Mouse (Mus musculus) lung, embryonic 16.5 days (tissue): ENCODE measurements around the gene Gucy2g. TPM values are rescaled to one million over a fixed set of nuclear protein-coding genes. Genes with fewer than 3 reads are reported as not detected.

Source experiments
- ATAC-seq: fragments of 200-750 bp; cut with Nextera tagmentation; 2 replicates; pipeline ENCODE4 v1.8.0; 2017; ENCODE audit warnings: low read depth, mild to moderate bottlenecking, moderate library complexity
- H3K27ac ChIP-seq: fragments of 300-500 bp; sonication (generic); 2 replicates; pipeline ENCODE4 v1.5.1; 2014; ENCODE audit warnings: mild to moderate bottlenecking, control low read depth, low read length
- H3K27me3 ChIP-seq: fragments of 300-500 bp; sonication (generic); 2 replicates; pipeline ENCODE4 v1.6.1; 2014; ENCODE audit warnings: low read depth, low read length, mixed read lengths; ENCODE audit not compliant: control insufficient read depth, insufficient read depth
- H3K36me3 ChIP-seq: fragments of 300-500 bp; sonication (generic); 2 replicates; pipeline ENCODE4 v1.6.1; 2014; ENCODE audit warnings: low read length; ENCODE audit not compliant: control insufficient read depth, insufficient read depth
- H3K4me1 ChIP-seq: fragments of 300-500 bp; sonication (generic); replicated peaks from 2 replicates; pipeline ENCODE4 v1.6.1; 2014; ENCODE audit warnings: low read length, mixed read lengths; ENCODE audit not compliant: control insufficient read depth, insufficient read depth
- H3K4me2 ChIP-seq: fragments of 300-500 bp; sonication (generic); 2 replicates; pipeline ENCODE4 v1.6.1; 2014; ENCODE audit warnings: low read depth, low read length, control low read depth
- H3K4me3 ChIP-seq: fragments of 300-500 bp; sonication (generic); 2 replicates; pipeline ENCODE4 v1.5.1; 2014; ENCODE audit warnings: mild to moderate bottlenecking, low read length, control low read depth
- H3K9ac ChIP-seq: fragments of 300-500 bp; sonication (generic); 2 replicates; pipeline ENCODE4 v1.6.1; 2014; ENCODE audit warnings: low read length, control low read depth
- H3K9me3 ChIP-seq: fragments of 300-500 bp; sonication (generic); 2 replicates; pipeline ENCODE4 v1.6.1; 2016; ENCODE audit warnings: low read length; ENCODE audit not compliant: control insufficient read depth
- WGBS: fragments of 180-500 bp; shearing (Covaris S2); extraction: QIAGEN DNeasy Blood & Tissue Kit; methylation state at CpG from one replicate; pipeline ENCODE4 v1.1.7; 2014; 5-methylcytosine and 5-hydroxymethylcytosine counted together
- polyA plus RNA-seq: library from polyadenylated mRNA; unstranded; fragments of >200 nt; fragmentation: Nextera tagmentation; extraction: Ambion mirVana; gene quantifications from 2 replicates; pipeline ENCODE4 v1.2.1, GENCODE M21; 2015

Gucy2g gene
- 0.09 and 0.10 TPM in 2 replicates for polyA plus RNA-seq

DNA sequence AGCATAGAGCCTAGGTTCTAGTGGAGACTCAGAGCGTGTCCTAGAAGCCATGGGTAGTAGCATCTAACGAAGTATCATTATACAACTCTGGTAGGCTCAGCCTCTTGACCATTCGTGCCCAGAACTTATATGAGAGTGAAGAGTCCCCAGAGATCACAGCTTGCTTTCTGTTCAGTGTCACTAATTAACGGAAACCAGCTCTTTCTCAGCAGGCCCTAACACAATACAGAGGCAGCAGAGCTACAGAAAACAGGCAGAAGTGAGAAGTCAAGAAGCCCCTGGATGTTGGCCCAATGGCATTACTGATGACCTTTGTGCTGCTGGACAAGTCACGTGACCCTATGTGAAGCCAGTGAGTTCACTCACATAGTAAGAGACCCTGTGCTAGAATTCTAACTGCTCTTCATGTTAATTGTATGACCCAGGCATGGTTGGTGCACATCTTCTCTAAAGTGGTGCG, at the start of gene Gucy2g:
Gene Gucy2g, minus strand, starts transcription at position 51 of the 460 bp plus-strand sequence.
- no peak within 1 kb of the TSS for H3K4me3 ChIP-seq
- no peaks in the 10 kb centered on the region for H3K36me3 ChIP-seq
- no peak within 1 kb of the TSS for H3K27ac ChIP-seq
- H3K4me2 ChIP-seq, result no peak within 1 kb of the TSS
- H3K9me3 ChIP-seq, result no peaks in the 10 kb centered on the region
- H3K27me3 ChIP-seq, result no peaks in the 10 kb centered on the region
- no peak for ATAC-seq
- 85% methylated on average over 6 of the region's 6 CpGs for WGBS
- H3K9ac ChIP-seq, result no peak within 1 kb of the TSS
- peaks cover 13% of the 10 kb centered on the region for H3K4me1 ChIP-seq

GRCm38 (mm10) chr19:55288974-55289373, 47.9 kb upstream of the Gucy2g start:
- no peaks in the 10 kb centered on the region for H3K27me3 ChIP-seq
- ATAC-seq, result no peak
- H3K4me1 ChIP-seq, result no peaks in the 10 kb centered on the region
- peaks cover 28% of the 10 kb centered on the region for H3K36me3 ChIP-seq
- no peak overlapping the region for H3K9ac ChIP-seq
- H3K27ac ChIP-seq, result no peak overlapping the region
- no peak overlapping the region for H3K4me3 ChIP-seq
- H3K4me2 ChIP-seq, result no peak overlapping the region
- no peaks in the 10 kb centered on the region for H3K9me3 ChIP-seq

- H3K4me2 ChIP-seq, result no peak overlapping the region
- H3K9me3 ChIP-seq, result no peaks in the 10 kb centered on the region
- H3K36me3 ChIP-seq, result peaks cover 41% of the 10 kb centered on the region
- H3K9ac ChIP-seq, result no peak overlapping the region
- WGBS, result 86% methylated on average over 4 of the region's 4 CpGs
- no peaks in the 10 kb centered on the region for H3K4me1 ChIP-seq
- no peaks in the 10 kb centered on the region for H3K27me3 ChIP-seq
- no peak for ATAC-seq
- no peak overlapping the region for H3K27ac ChIP-seq
- H3K4me3 ChIP-seq, result no peak overlapping the region
Measured at GRCm38 (mm10) chr19:55286034-55286433, 45.0 kb upstream of the Gucy2g start.

DNA sequence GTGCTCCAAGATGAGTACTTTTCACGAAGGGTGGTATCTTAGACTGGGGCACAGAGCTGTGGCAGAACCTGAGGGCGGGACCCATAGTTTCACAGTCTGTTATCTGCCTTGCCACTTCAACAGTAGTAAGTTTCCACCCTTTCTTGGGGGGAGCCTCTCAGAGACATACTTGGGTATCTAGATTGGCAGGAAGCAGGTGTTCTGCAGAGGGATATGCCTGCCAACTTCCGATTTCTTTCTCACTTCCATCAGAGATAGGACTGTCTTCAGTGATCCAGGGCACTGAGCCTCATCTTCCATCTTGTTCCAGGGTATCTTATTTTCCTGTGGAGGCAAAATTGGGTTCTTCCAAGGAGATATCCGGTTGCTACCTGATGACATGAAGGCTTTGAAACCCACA, 43.1 kb upstream of the Gucy2g start:
- Histone ChIP-seq H3K4me3 (no peak overlapping the region), H3K36me3 (peaks cover 48% of the 10 kb centered on the region), H3K9me3 (no peaks in the 10 kb centered on the region), H3K4me2 (no peak overlapping the region), H3K27me3 (no peaks in the 10 kb centered on the region), H3K4me1 (no peaks in the 10 kb centered on the region), H3K9ac (no peak overlapping the region), H3K27ac (no peak overlapping the region)
- 80% methylated on average over 4 of the region's 4 CpGs for WGBS
- no peak for ATAC-seq

- ATAC-seq, result no peak
- Histone ChIP-seq H3K4me2 (no peak overlapping the region), H3K27ac (no peak overlapping the region), H3K4me1 (no peaks in the 10 kb centered on the region), H3K27me3 (no peaks in the 10 kb centered on the region), H3K9ac (no peak overlapping the region), H3K36me3 (peaks cover 17% of the 10 kb centered on the region), H3K4me3 (no peak overlapping the region), H3K9me3 (no peaks in the 10 kb centered on the region)
- 79% methylated on average over 3 of the region's 3 CpGs for WGBS
Measured at GRCm38 (mm10) chr19:55276770-55277169, 35.7 kb upstream of the Gucy2g start.

GRCm38 (mm10) chr19:55276100-55276499, 35.1 kb upstream of the Gucy2g start:
- Histone ChIP-seq H3K27me3 (no peaks in the 10 kb centered on the region), H3K36me3 (peaks cover 12% of the 10 kb centered on the region), H3K27ac (no peak overlapping the region), H3K9ac (no peak overlapping the region), H3K4me2 (no peak overlapping the region), H3K4me3 (no peak overlapping the region), H3K4me1 (no peaks in the 10 kb centered on the region), H3K9me3 (no peaks in the 10 kb centered on the region)
- WGBS, result 77% methylated on average over 4 of the region's 4 CpGs
- no peak for ATAC-seq

- no peak overlapping the region for H3K9ac ChIP-seq
- H3K4me2 ChIP-seq, result no peak overlapping the region
- no peak for ATAC-seq
- no peaks in the 10 kb centered on the region for H3K9me3 ChIP-seq
- 66% methylated on average over 6 of the region's 6 CpGs for WGBS
- peaks cover 25% of the 10 kb centered on the region for H3K4me1 ChIP-seq
- no peak overlapping the region for H3K27ac ChIP-seq
- H3K36me3 ChIP-seq, result peaks cover 6% of the 10 kb centered on the region; the same call in 1 of the 2 replicates
- H3K4me3 ChIP-seq, result no peak overlapping the region
- no peaks in the 10 kb centered on the region for H3K27me3 ChIP-seq
Measured at GRCm38 (mm10) chr19:55273340-55273739, 32.3 kb upstream of the Gucy2g start.

DNA sequence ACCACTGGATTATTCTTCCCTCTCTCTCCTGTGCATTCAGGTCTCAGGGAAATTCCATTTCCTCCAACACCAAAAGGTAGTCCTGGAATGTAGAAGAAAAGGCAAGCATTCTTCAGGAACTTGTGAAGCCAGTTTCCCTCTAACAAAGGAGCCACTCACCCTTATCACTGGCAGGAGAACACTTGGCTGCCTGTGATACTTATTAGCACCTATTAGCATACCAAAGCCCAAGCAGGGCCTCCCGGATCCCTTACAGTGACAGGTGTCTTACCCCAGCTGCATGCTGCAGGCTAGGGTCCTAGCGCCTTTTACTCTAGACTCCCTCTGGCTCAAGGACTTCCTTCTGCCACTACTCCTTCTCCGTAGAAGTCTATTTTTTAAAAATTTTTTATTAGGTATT, 30.4 kb upstream of the Gucy2g start:
- no peaks in the 10 kb centered on the region for H3K9me3 ChIP-seq
- H3K4me1 ChIP-seq, result peaks cover 38% of the 10 kb centered on the region
- H3K36me3 ChIP-seq, result peaks cover 2% of the 10 kb centered on the region; the same call in 1 of the 2 replicates
- peak; percentile 92 for ATAC-seq
- no peaks in the 10 kb centered on the region for H3K27me3 ChIP-seq
- H3K27ac ChIP-seq, result peak overlapping the region; percentile 96
- no peak overlapping the region for H3K4me3 ChIP-seq
- H3K9ac ChIP-seq, result no peak overlapping the region
- no peak overlapping the region for H3K4me2 ChIP-seq
- WGBS, result 43% methylated on average over 3 of the region's 3 CpGs

- no peaks in the 10 kb centered on the region for H3K27me3 ChIP-seq
- no peak for ATAC-seq
- peaks cover 38% of the 10 kb centered on the region for H3K4me1 ChIP-seq
- H3K4me3 ChIP-seq, result no peak overlapping the region
- no peak overlapping the region for H3K4me2 ChIP-seq
- peak overlapping the region; percentile 24; the same call in 1 of the 2 replicates for H3K9ac ChIP-seq
- 58% methylated on average over 5 of the region's 5 CpGs for WGBS
- H3K36me3 ChIP-seq, result peaks cover 2% of the 10 kb centered on the region; the same call in 1 of the 2 replicates
- H3K27ac ChIP-seq, result peak overlapping the region; percentile 96
- no peaks in the 10 kb centered on the region for H3K9me3 ChIP-seq
Measured at GRCm38 (mm10) chr19:55269051-55269450, 28.0 kb upstream of the Gucy2g start.

- Histone ChIP-seq H3K4me3 (no peak overlapping the region), H3K4me2 (no peak overlapping the region), H3K27me3 (no peaks in the 10 kb centered on the region), H3K9me3 (no peaks in the 10 kb centered on the region), H3K36me3 (peaks cover 2% of the 10 kb centered on the region; the same call in 1 of the 2 replicates), H3K9ac (no peak overlapping the region), H3K4me1 (peaks cover 38% of the 10 kb centered on the region), H3K27ac (peak overlapping the region; percentile 96)
- WGBS, result 42% methylated on average over 3 of the region's 3 CpGs
- ATAC-seq, result peak; percentile 80
Measured at GRCm38 (mm10) chr19:55268150-55268549, 27.1 kb upstream of the Gucy2g start.
